Mouse (Mus musculus): ENCODE data around the gene Slf1. TPM values are rescaled to one million over a fixed set of nuclear protein-coding genes. Genes with fewer than 3 reads are reported as not detected.
"Not testable (repeated sequence)": the region's sequence is repeated elsewhere in the genome, so short reads cannot be mapped to it uniquely, and the experiment has no call there.

The Slf1 gene
- 1 to 10 TPM; 6.6 to 7.8 TPM for total RNA-seq (2021)
- long read RNA-seq, experiment 1, partial matches to known transcripts: 0 of 4 reads
- long read RNA-seq, experiment 1, other reads (novel, unspliced or antisense): 0 of 4 reads
- long read RNA-seq, experiment 2, transcript Slf1-201 (21 exons, 3,747 nt): major isoform, 6 of 12 reads
- long read RNA-seq, experiment 2, partial matches to known transcripts: 2 of 12 reads
- long read RNA-seq, experiment 2, other reads (novel, unspliced or antisense): 4 of 12 reads

DNA sequence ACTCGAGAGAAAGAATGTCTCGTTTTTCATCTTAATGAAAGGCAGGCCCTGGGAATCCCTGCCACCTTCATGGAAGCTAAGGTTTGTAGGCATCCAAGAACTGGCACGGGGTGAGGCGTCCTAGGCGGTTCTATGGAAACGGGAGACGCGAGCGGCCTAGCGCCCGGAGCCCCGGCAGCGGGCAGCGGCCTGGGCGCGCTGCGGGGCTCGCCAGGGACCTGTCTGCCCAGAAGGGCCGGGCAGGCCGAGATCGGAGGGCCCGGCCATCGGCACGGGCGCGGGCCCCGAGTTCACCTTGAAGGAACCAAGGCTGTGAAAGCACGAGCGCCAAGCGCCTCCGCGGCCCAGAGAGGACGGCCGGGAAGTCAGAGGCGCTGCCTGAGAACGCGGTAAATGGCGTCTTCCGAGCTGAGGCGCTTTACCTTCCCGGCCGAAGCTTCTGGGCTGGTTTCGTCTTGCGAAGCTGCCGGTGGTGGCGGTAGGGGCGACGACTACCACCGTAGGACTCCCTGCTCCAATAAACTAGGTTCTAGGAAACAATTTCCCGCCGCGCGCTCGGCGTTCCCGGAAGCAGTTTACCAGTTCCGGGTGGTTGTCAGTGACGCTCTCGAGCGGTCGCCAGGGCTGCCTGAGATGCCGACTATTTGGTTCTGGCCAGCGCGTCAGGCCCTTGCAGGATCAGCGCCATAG lies at the start of gene Slf1, which contains the start of gene 2210408I21Rik:
Slf1 (minus strand) TSS at position 543 of the 690 bp plus-strand sequence.
2210408I21Rik (plus strand) TSS at position 610 of the 690 bp plus-strand sequence.
- DNase-seq (ENCODE audit: low spot score in 2 of 2): peak; percentile 80 to 84

DNA sequence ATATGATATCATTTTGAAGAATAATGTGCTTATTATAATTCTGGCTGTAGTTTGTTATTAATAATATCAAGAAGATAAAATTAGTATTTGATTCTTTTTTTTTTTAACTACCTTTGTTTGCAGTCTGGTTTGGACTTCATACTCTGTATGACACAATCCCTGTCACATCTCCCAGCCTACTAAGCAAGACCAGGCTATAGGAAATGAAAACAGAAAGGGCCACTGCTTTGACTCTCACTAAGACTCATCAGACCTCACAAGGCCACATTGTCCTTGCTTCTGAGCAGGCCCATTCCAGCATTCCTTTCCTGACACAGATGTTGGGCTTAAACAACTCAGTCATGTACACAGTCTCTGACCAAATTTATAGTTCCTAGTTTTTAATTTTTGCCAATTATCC lies 42.7 kb upstream of the Slf1 start:
- DNase-seq (ENCODE audit: low spot score in 2 of 2): no peak

DNA sequence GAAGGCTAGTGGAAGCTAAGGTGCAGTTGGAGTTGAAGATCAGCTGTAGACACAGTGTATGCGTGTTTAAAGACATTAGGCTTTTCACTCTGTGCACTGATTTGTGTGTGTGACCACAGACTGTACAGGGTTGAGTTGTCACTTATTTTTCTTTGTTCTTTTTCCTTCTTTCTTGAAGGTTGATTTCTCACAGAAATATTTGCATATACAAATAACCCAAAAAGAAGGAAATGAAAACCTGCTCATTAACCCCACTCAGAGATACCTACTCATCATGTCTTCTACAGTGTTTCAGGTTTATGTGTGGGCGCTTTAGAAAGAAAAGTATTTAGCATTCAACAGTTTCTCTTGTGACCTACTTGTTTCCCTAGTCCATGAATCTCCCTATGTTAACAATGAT lies 5.6 kb upstream of the Slf1 start:
- DNase-seq (ENCODE audit: low spot score in 2 of 2): no peak

DNA sequence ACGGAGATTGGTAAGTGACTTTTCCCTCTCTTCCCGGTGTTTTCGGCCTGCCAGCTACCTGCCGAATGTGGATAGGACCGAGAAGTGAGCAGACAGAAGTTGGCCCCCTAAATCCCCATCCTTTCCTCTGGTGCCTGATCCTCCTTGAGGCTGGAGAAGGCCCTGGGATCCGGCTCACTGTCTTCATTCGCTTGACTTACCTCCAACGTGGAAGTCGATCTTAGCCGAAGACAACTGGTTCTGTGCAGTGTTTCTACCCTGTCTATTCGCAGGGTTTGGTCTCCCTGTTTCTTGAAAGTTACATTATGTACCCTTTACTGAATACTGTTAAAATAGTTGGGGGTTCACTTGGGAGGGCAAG lies 328 bp upstream of the Slf1 start:
- no peak for DNase-seq (ENCODE audit: low spot score in 2 of 2)

DNA sequence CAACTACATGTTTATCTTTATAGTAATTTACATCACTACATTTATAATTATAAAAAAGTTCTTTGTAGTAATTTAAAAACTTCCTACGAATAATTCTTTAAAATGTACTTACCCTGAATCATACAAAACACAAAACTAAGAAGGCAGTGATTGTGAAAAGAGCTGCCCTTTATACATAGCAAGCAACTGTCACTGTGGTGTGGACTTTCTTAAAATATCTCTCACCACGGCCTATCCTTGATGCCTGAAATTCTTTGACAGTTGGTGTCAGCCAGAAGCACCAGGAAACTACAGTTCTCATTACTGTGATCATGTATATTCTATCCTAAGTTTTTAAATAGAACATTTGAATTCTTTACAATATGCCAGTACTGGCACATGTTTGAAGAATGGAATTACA lies 4.1 kb downstream of the Slf1 start:
- no peak for DNase-seq (ENCODE audit: low spot score in 2 of 2)

DNA sequence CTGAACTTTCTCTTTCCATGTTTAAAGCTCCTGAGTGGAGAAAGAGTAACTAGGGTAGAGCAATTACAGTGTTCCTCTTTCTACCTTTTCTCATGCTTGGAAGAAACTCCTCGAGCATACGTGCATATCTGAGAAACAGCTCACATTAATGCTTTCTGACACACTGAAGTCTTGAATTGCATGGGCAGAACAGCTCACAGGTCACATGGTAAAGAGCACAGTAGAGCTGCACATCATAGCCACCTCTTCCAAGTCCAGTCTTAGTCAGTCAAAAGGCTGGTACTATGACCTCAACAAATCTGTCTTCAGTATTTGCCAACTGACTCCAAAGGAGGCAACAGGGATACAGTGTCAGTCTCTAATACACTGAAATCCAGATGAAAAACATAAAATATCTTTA lies 7.0 kb downstream of the Slf1 start:
- DNase-seq (ENCODE audit: low spot score in 2 of 2): no peak

DNA sequence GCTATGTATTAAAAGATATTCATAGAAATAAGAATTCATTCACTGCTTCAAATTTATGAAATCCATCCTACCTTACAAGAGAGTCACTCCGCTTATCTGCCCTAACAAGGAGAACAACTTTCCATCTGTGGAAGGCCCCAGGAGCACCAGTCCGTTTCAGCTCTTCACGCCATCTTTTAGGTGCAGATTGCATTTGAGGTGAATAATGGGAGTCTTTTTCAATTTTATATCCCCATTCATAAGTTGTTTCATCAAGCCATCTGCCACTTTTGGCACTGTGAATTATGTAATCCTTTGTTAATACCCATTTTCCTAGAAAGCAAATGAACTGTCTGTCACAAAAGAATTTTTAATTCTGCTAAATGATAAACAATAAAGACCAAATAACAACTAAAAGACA lies 10.1 kb downstream of the Slf1 start:
- DNase-seq (ENCODE audit: low spot score in 2 of 2): no peak

DNA sequence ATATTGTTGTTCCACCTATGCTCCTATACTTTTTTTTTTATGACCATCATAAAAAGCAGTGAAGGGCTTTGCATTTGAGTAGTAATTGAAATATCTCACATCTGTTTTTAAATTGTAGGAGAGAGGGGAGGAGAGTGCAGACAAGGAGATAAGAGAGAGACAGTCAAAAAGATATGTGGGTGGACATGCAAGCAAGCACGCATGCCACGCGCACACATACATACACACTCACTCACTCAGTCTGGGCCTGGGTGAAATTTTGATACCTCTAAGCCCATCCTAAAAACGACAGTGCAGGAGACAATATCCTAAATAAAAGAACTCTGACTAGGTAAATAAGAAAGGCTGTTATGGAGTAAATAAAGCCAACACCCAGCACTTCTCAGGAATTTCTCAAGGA lies 16.6 kb downstream of the Slf1 start:
- no peak for DNase-seq (ENCODE audit: low spot score in 2 of 2)

DNA sequence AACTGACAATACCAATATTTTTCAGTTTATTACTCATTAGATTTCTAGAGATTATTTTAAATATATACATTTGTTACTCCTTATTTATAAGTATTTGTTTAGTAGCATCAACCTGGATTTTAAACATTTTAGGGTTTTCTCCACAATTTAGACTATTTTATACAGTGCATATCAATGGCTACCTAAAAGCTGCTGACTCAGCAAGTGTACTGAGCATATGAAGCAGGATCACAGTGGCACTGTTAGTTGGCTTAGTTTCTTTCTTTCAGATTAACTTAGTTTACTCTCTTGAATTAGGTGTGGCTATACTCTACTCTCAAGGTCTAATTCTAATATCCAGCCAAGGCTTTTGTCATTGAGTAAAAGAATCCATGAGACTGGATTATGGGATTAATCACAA lies 27.5 kb downstream of the Slf1 start:
- no peak for DNase-seq (ENCODE audit: low spot score in 2 of 2)

DNA sequence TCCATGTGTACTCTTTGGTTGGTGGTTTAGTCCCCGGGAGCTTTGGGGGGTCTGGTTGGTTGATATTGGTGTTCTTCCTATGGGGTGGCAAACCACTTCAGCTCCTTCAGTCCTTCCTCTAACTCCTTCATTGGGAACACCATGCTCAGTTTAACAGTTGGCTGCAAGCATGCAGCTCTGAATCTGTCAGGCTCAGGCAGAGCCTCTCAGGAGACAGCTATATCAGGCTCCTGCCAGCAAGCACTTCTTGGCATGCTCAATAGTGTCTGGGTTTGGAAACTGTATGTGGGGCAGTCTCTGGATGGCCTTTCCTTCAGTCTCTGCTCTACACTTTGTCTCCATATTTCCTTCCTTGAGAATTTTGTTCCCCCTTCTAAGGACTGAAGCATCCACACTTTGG lies 42.4 kb downstream of the Slf1 start:
- not testable (repeated sequence) for DNase-seq (ENCODE audit: low spot score in 2 of 2)

DNA sequence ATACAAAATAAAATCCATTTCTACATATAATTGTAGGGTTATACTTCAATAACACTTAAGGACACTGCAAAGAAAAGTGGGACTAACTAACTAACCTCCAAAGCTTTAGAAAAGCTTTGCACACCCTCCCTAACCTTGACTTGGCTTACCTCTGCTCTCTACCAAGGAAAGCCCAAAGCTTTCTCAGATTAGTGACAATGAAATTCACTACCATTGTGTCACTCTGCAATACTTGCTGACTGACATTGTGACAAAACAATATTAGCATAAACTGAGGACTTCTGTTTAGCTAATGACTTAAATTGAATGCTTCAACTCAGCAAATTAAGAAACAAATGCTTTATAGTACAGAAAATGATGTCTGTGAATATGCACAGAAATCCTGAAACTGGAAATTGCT lies 63.2 kb downstream of the Slf1 start:
- DNase-seq (ENCODE audit: low spot score in 2 of 2): no peak

DNA sequence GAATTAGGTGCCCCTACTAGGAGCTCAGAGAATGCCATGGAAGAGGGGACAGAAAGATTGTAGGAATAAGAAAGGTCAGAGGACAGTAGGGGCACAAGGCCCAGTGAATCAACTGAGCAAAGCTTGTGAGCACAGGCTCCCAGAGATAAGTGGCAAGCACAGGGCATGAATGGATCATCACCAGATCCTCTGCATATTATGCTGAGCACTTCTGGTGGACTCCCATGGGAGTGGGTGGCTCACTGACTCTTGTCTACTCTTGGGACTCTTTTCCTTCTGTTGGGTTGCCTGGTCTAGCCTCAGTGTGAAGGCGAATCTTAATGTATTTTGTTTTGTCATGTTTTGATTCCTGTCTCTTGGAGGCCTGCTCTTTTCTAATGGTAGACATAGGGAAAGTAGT lies 66.4 kb downstream of the Slf1 start:
- no peak for DNase-seq (ENCODE audit: low spot score in 2 of 2)

DNA sequence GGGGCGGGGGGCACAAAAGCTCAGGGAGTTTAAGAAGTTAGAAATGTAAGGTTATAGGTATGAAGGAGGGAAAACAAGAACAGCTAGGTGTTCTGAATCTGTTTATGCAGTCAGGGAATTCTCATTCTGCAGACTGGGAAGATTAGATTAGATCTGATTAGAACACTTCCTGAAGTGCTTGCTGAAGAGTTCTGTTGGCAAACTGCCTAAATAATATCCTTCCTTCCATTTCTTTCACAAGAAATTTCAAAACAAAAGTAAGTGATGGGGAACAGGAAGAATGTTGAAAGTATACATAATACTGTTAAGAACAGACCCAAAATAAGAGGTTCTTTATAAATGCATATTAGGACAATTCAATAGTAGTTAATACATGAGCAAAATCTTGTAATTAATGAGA lies 72.1 kb downstream of the Slf1 start:
- no peak for DNase-seq (ENCODE audit: low spot score in 2 of 2)

DNA sequence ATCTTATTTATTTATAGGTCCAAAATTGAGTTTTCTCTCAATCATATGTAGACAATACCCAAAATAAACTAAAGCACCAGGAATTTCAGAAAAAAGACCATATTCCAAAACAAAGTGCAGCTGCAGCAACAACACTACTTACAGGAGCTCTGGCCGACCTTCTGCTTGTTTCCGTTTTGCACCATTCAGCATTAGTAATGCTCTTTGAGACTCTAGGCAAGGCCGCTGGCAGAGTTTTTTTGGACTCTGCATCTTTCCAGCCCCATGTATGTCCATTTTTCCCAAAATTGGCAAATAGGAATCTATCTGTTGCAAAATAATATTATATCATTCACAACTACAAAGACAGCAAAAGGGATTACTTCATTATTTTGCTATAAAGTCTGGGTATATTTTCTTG lies 85.5 kb downstream of the Slf1 start:
- no peak for DNase-seq (ENCODE audit: low spot score in 2 of 2)

DNA sequence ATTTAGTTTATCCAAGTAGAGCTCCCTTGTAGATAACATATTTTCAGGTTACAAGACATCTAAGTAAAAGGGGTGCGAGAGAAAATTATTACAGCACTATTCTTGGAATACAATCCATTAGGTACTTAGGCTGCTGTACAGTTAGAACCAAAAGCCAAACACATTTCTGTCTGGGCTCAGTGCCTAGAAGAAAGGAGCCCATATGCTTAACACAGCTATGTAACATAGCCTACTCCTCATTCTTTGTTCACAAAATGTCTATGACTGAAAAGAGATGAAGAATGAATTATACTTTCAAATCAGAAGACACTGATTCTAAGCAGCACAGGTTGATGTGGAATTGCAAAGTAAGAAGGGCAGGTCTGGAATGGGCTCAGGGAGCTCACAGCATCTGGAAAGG lies 86.8 kb downstream of the Slf1 start:
- no peak for DNase-seq (ENCODE audit: low spot score in 2 of 2)

DNA sequence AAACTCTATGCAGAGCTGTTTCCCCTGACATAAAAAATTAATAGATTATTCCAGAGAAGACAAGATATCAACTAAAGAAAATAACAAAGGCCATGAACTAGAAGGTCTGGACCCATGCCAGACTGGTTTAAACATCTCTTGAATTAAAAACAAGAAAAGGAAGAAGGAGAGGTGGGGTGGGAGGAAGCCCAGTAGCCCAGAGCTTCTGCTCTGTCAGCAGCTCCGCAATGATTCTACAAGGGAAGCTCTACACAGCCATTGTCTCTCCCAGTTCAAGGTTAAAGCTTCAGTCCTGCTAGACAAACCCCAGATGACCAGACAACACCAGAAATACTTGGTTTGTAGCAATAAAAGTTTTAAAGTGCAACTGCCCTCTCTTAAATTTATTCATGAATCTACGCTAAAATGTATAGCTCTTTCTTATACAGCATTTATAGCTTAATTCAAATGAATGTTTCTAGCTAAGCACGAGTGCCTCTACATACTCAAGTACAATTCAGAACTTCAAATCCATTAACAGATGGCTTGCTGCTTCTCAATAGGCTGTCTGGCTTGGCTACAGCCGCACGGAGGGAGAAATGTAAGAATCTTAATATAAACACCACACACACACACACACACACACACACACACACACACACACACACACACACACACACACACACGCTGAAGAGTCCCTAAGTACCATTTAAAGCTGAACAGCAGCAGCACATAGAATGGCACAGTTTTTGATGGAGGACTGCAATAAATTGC lies 87.9 kb downstream of the Slf1 start:
- no peak for DNase-seq (ENCODE audit: low spot score in 2 of 2)

DNA sequence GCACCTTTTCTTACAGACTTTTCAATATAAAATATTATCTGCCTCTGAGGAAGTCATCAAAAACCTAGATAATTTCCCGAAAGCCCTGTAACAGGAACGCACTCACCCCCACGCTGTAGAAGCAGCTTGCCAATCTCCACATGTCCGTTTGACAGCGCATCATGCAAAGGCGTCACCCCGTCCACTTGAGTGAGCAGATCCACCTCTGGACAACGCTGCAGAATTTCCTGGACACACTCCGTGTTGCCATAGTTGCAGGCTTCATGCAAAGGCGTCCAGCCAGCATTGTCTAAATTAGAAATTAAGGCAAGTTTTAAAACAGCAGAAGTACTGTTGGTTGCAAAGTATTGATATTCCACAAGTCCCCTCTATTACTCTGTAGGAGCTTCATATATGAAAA lies 88.9 kb downstream of the Slf1 start:
- no peak for DNase-seq (ENCODE audit: low spot score in 2 of 2)

DNA sequence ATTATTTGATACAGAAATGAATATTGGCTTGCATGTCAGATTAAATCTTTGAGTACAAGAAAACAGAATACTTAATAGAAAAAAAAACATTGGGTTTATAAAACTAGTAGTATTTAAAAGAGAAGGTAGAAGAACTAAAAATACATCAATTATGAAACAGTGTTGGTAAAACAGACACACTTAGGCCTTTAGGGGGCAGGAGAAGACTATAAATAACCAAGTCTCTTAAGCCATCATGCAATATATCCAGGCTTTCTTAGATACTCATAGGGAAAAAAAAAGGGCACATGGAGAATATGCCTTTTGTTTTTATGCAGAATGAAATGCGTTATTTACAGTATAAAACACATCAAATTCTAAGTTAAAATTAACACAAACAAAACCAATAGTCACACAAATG lies 89.9 kb downstream of the Slf1 start:
- no peak for DNase-seq (ENCODE audit: low spot score in 2 of 2)

DNA sequence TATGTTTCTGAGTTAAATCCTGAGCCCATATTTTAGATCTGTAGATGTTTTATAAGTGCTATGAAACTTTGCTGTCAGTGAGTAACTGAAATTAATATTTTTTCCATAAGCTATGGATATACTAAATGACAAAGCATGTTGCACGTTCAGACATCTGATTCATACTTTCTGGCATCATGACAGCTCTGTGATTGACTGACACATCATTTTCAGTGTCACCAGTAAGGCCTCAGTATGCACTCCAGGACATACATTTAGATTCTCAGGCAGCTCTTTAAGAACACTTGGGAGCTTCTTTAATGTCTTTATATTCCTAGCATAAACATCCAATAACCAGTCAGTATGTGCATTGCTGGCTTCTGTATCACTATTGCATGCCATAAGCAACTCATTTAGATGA lies 91.9 kb downstream of the Slf1 start:
- no peak for DNase-seq (ENCODE audit: low spot score in 2 of 2)

DNA sequence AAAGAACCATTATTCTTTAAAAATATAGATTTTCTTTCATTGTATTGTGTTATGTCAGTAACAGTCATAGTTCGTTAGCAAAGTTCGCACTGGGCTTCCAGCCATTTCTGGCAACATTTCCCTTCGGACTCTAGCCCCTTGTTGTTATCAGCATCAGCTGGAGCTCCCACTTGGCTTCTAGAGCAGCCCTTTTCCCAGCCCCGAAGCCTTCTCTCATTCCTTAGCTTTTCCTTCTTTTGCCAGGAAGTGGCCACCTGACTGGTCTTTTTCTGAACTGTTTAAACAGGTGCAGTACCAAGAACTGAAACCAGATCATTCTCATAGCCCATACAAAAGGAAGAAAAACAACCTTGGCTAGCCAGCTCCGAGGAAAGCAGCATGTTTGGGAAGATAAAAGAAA lies 105.7 kb downstream of the Slf1 start:
- DNase-seq (ENCODE audit: low spot score in 2 of 2): no peak

DNA sequence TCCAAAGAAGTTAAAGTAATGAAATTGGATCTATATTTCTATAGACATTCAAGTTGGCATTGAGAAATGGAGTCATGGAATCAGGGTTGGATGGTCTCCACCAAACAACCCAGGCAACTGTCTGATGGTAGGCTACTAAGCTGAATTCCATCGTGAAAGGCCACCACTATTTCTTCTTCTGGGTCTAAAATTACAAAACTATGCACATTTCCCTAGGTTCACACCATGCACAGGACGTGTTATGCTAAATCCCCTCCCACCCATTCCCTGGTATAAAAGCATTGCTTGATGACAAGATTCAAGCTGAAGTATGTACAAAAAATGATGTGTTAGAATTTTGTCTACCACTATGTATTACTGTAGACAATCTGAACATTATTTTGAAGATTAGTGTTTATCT lies 116.4 kb downstream of the Slf1 start:
- DNase-seq (ENCODE audit: low spot score in 2 of 2): no peak

DNA sequence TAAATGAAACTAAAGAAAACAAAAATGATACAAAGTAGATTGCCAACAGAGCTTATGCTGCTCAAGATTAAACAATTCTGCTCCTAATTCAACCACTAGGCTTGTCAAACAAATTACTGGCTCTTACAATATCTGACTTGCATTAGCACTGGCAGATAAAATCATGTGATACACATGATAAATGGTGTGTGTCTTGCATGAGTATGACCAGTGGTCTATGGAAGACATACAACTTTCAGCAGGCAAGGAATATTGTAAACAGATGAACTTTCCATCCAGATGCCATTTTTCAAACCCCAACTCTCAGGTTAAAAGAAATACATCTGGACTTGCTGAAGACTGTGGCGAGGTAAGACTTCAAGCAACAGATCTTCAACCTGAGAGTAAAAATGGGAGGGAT lies 131.6 kb downstream of the Slf1 start:
- no peak for DNase-seq (ENCODE audit: low spot score in 2 of 2)

Data from adrenal gland, adult 18-20 months (tissue).